In genomic region chr12:72050156-72050555, GRCm38 (mm10) we compare ENCODE assay signal across 1 mouse cellular context. TPM values are rescaled to one million over a fixed set of nuclear protein-coding genes. Genes with fewer than 3 reads are reported as not detected.
"Had no signal": no experiment of that assay in that cellular context is flagged by ENCODE, and none has a peak within 500 bp of the region (broad histone marks: within the 10 kb centered on the region; RNA-seq: fewer than 3 reads in every experiment).

No protein-coding gene starts in this region.

RNA-seq across cellular contexts. Expression of gene Gpr135, which starts 20.8 kb away (rescaled TPM):
- total RNA-seq: hematopoietic stem cell, adult 5-6 weeks had no signal
